Comparison of ENCODE assay signal across 21 mouse cellular contexts in genomic region chr15:3511639-3512171, GRCm38 (mm10).
"Had no signal": no experiment of that assay in that cellular context is flagged by ENCODE, and none has a peak within 500 bp of the region (broad histone marks: within the 10 kb centered on the region; RNA-seq: fewer than 3 reads in every experiment).

No protein-coding gene starts in this region.

- H3K4me1 ChIP-seq: liver, embryonic 13.5 days; megakaryocyte, embryonic 14.5 days; midbrain, embryonic 10.5 days had no signal

- H3K36me3 ChIP-seq: intestine, embryonic 15.5 days; kidney, embryonic 15.5 days; limb, embryonic 12.5 days; limb, embryonic 15.5 days; liver, embryonic 13.5 days; midbrain, embryonic 10.5 days; midbrain, embryonic 13.5 days; neural tube, embryonic 13.5 days had no signal

- H3K9me3 ChIP-seq: intestine, embryonic 15.5 days; kidney, embryonic 15.5 days; limb, embryonic 12.5 days; limb, embryonic 15.5 days; liver, embryonic 13.5 days; midbrain, embryonic 10.5 days; midbrain, embryonic 13.5 days; neural tube, embryonic 13.5 days had no signal

- H3K4me2 ChIP-seq: intestine, embryonic 15.5 days; kidney, embryonic 15.5 days; limb, embryonic 12.5 days; limb, embryonic 15.5 days; liver, embryonic 13.5 days; midbrain, embryonic 13.5 days; neural tube, embryonic 13.5 days had no signal

- H3K9ac ChIP-seq: intestine, embryonic 15.5 days; kidney, embryonic 15.5 days; limb, embryonic 12.5 days; limb, embryonic 15.5 days; liver, embryonic 13.5 days; midbrain, embryonic 13.5 days; neural tube, embryonic 13.5 days had no signal

- H3K27me3 ChIP-seq: intestine, embryonic 15.5 days; kidney, embryonic 15.5 days; limb, embryonic 12.5 days; limb, embryonic 15.5 days; liver, embryonic 13.5 days; megakaryocyte, embryonic 14.5 days; midbrain, embryonic 13.5 days; neural tube, embryonic 13.5 days had no signal

- DNase-seq: kidney, adult 18-20 months; kidney, postnatal 14 days; kidney, postnatal 4 days; left cerebral cortex, postnatal 4 days; liver, embryonic 13.5 days; lung, postnatal 36 days; retina, postnatal 1 day; right cerebral cortex, postnatal 25 days; spleen, adult 18-20 months; thymus, adult 18-20 months; thymus, postnatal 36 days had no signal

- H3K4me3 ChIP-seq: intestine, embryonic 15.5 days; kidney, embryonic 15.5 days; limb, embryonic 12.5 days; limb, embryonic 15.5 days; liver, embryonic 13.5 days; megakaryocyte, embryonic 14.5 days; midbrain, embryonic 10.5 days; midbrain, embryonic 13.5 days; myocyte; neural tube, embryonic 13.5 days had no signal

- H3K27ac ChIP-seq: intestine, embryonic 15.5 days; kidney, embryonic 15.5 days; limb, embryonic 12.5 days; limb, embryonic 15.5 days; liver, embryonic 13.5 days; midbrain, embryonic 10.5 days; midbrain, embryonic 13.5 days; neural tube, embryonic 13.5 days had no signal

- ATAC-seq: intestine, embryonic 15.5 days; midbrain, embryonic 13.5 days; midbrain, embryonic 16.5 days had no signal
